ENCODE assay signal across 9 mouse cellular contexts in the genomic region with DNA sequence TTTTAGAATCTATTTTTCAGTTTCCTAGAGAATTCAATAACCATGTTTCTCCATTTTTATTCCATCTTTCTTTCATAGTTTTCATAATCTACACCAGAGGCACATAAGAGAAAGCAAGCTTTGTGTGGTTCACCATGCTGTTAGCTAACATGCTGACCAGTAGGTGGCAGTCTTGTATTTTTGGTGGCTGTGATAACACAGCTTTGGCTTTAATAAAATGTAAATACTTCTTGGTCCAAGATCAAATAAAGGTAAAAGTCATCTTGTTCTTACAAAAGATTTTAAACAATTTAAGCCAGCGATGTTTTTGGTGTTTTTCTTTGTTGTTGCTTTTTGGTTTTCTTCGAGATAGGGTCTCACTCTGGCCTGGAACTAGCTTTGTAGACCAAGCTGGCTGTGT. TPM values are rescaled to one million over a fixed set of nuclear protein-coding genes. Genes with fewer than 3 reads are reported as not detected.
DNase-seq lines count a peak whose midpoint lies in the region; ATAC-seq and TF ChIP-seq lines count a peak whose summit lies in the region.
"Had no signal": no experiment of that assay in that cellular context is flagged by ENCODE, and none has a peak within 500 bp of the region (broad histone marks: within the 10 kb centered on the region; RNA-seq: fewer than 3 reads in every experiment).

No protein-coding gene starts in this region.

- no peaks in the 10 kb centered on the region for H3K9me3 ChIP-seq in forebrain, embryonic 15.5 days
- H3K9me3 ChIP-seq in forebrain, embryonic 12.5 days, result no peaks in the 10 kb centered on the region
- H3K9me3 ChIP-seq in liver, postnatal 0 days (ENCODE audit: low read length), result no peaks in the 10 kb centered on the region
- H3K9me3 ChIP-seq: stomach, embryonic 15.5 days had no signal

- no peak overlapping the region for H3K9ac ChIP-seq in forebrain, embryonic 15.5 days (replicated peaks)
- no peak overlapping the region for H3K9ac ChIP-seq in forebrain, embryonic 12.5 days
- H3K9ac ChIP-seq in liver, postnatal 0 days (replicated peaks), result no peak overlapping the region
- H3K9ac ChIP-seq: stomach, embryonic 15.5 days had no signal

- peak; percentile 69; the same call in 1 of the 2 replicates for ATAC-seq in forebrain, embryonic 15.5 days (replicated peaks)
- no peak for ATAC-seq in forebrain, embryonic 12.5 days (ENCODE audit: low FRiP score)
- ATAC-seq in liver, postnatal 0 days, result no peak

- H3K4me3 ChIP-seq in forebrain, embryonic 15.5 days, result no peak overlapping the region
- H3K4me3 ChIP-seq in forebrain, embryonic 12.5 days (replicated peaks), result no peak overlapping the region
- H3K4me3 ChIP-seq in liver, postnatal 0 days (ENCODE audit: low read depth, low read length), result no peak overlapping the region
- H3K4me3 ChIP-seq: stomach, embryonic 15.5 days had no signal

- peak; percentile 92 for TF ChIP-seq CTCF in liver, postnatal 0 days (IDR thresholded peaks at IDR 0.05; ENCODE audit: low read depth)

- 38% methylated on average over 2 of the region's 2 CpGs for WGBS in forebrain, embryonic 15.5 days
- 47% methylated on average over 2 of the region's 2 CpGs for WGBS in forebrain, embryonic 12.5 days
- 34% methylated on average over 2 of the region's 2 CpGs for WGBS in liver, postnatal 0 days (ENCODE audit: insufficient replicate concordance)

- no peak overlapping the region for H3K4me2 ChIP-seq in forebrain, embryonic 15.5 days (replicated peaks)
- no peak overlapping the region for H3K4me2 ChIP-seq in forebrain, embryonic 12.5 days
- no peak overlapping the region for H3K4me2 ChIP-seq in liver, postnatal 0 days (ENCODE audit: low read depth, low read length)
- H3K4me2 ChIP-seq: stomach, embryonic 15.5 days had no signal

- no peak overlapping the region for H3K27ac ChIP-seq in forebrain, embryonic 15.5 days (replicated peaks)
- no peak overlapping the region for H3K27ac ChIP-seq in forebrain, embryonic 12.5 days
- H3K27ac ChIP-seq in liver, postnatal 0 days (ENCODE audit: low read depth), result no peak overlapping the region
- H3K27ac ChIP-seq: stomach, embryonic 15.5 days had no signal

- no peaks in the 10 kb centered on the region for H3K36me3 ChIP-seq in forebrain, embryonic 15.5 days
- H3K36me3 ChIP-seq in forebrain, embryonic 12.5 days (replicated peaks), result no peaks in the 10 kb centered on the region
- no peaks in the 10 kb centered on the region for H3K36me3 ChIP-seq in liver, postnatal 0 days (replicated peaks; ENCODE audit: insufficient read depth, low read length)
- H3K36me3 ChIP-seq: stomach, embryonic 15.5 days had no signal

- no peaks in the 10 kb centered on the region for H3K27me3 ChIP-seq in forebrain, embryonic 15.5 days
- no peaks in the 10 kb centered on the region for H3K27me3 ChIP-seq in forebrain, embryonic 12.5 days
- H3K27me3 ChIP-seq in liver, postnatal 0 days (ENCODE audit: insufficient read depth, low read length), result no peaks in the 10 kb centered on the region
- H3K27me3 ChIP-seq: stomach, embryonic 15.5 days had no signal

- DNase-seq in 3T3-L1 (ENCODE audit: low read depth, low spot score) (peak; percentile 79), adipocyte (ENCODE audit: low spot score) (peak; percentile 72)
- peak; percentile 77 for DNase-seq in embryo, embryonic 10.5 days (ENCODE audit: low spot score)
- DNase-seq in kidney, adult 9 months, result peak; percentile 57
- DNase-seq in liver, postnatal 0 days, result peak; percentile 45
- peak; percentile 46 to 70 for DNase-seq in right cerebral cortex, adult 2 months (ENCODE audit: low spot score in 2 of 2)

- no peaks in the 10 kb centered on the region for H3K4me1 ChIP-seq in forebrain, embryonic 15.5 days
- H3K4me1 ChIP-seq in forebrain, embryonic 12.5 days, result no peaks in the 10 kb centered on the region
- no peaks in the 10 kb centered on the region for H3K4me1 ChIP-seq in liver, postnatal 0 days (ENCODE audit: insufficient read depth)
- H3K4me1 ChIP-seq: stomach, embryonic 15.5 days had no signal

- no peak for TF ChIP-seq EP300 in liver, postnatal 0 days (IDR thresholded peaks at IDR 0.05; ENCODE audit: low read depth)

RNA-seq across cellular contexts. Expression of gene Slc17a2, which starts 14.3 kb away (rescaled TPM):
- polyA plus RNA-seq in forebrain, embryonic 15.5 days (2015; fragmentation: Nextera tagmentation; extraction: Ambion mirVana), result not detected in 2 replicates
- polyA plus RNA-seq in forebrain, embryonic 12.5 days (2016; fragmentation: Nextera tagmentation; extraction: Ambion mirVana), result not detected in 2 replicates
- polyA plus RNA-seq in liver, postnatal 0 days (2015; fragmentation: Nextera tagmentation; extraction: Ambion mirVana), result 37.0 and 39.8 TPM in 2 replicates

RNA-seq across cellular contexts. Expression of gene Trim38, which starts 22.8 kb away (rescaled TPM):
- 0.11 TPM in 1 of 2 replicates, not detected in the other for polyA plus RNA-seq in forebrain, embryonic 15.5 days (2015; fragmentation: Nextera tagmentation; extraction: Ambion mirVana)
- 0.18 TPM in 1 of 2 replicates, not detected in the other for polyA plus RNA-seq in forebrain, embryonic 12.5 days (2016; fragmentation: Nextera tagmentation; extraction: Ambion mirVana)
- not detected in 2 replicates for polyA plus RNA-seq in liver, postnatal 0 days (2015; fragmentation: Nextera tagmentation; extraction: Ambion mirVana)

RNA-seq across cellular contexts. Expression of gene Hist1h1a, which starts 29.1 kb away (rescaled TPM):
- 1.5 TPM in 2 replicates for polyA plus RNA-seq in forebrain, embryonic 15.5 days (2015; fragmentation: Nextera tagmentation; extraction: Ambion mirVana)
- polyA plus RNA-seq in forebrain, embryonic 12.5 days (2016; fragmentation: Nextera tagmentation; extraction: Ambion mirVana), result 3.3 and 4.0 TPM in 2 replicates
- 2.8 and 4.6 TPM in 2 replicates for polyA plus RNA-seq in liver, postnatal 0 days (2015; fragmentation: Nextera tagmentation; extraction: Ambion mirVana)

RNA-seq across cellular contexts. Expression of gene Hist1h3a, which starts 30.3 kb away (rescaled TPM):
- polyA plus RNA-seq in forebrain, embryonic 15.5 days (2015; fragmentation: Nextera tagmentation; extraction: Ambion mirVana), result 2.7 and 3.2 TPM in 2 replicates
- polyA plus RNA-seq in forebrain, embryonic 12.5 days (2016; fragmentation: Nextera tagmentation; extraction: Ambion mirVana), result 5.1 and 5.2 TPM in 2 replicates
- polyA plus RNA-seq in liver, postnatal 0 days (2015; fragmentation: Nextera tagmentation; extraction: Ambion mirVana), result 6.1 and 7.5 TPM in 2 replicates

RNA-seq across cellular contexts. Expression of gene Hist1h4a, which starts 31.5 kb away (rescaled TPM):
- polyA plus RNA-seq in forebrain, embryonic 15.5 days (2015; fragmentation: Nextera tagmentation; extraction: Ambion mirVana), result 0.38 TPM in 1 of 2 replicates, not detected in the other
- polyA plus RNA-seq in forebrain, embryonic 12.5 days (2016; fragmentation: Nextera tagmentation; extraction: Ambion mirVana), result 0.88 TPM in 1 of 2 replicates, not detected in the other
- polyA plus RNA-seq in liver, postnatal 0 days (2015; fragmentation: Nextera tagmentation; extraction: Ambion mirVana), result 0.40 and 0.49 TPM in 2 replicates

Comparison
In these comparisons a context has a peak if more than half of its experiments do, and no peak if none do; other contexts are left out.
1. RNA of gene Slc17a2, which starts 14.3 kb away (polyA plus RNA-seq): 37.0 to 39.8 TPM in liver, postnatal 0 days; not detected in forebrain, embryonic 15.5 days and not detected in forebrain, embryonic 12.5 days; every median in the first group is over 10 times any median in the second.
2. Peak in every context shown above with its lines, with median percentiles within 50 percentile points of each other: DNase-seq.